In the genomic region with DNA sequence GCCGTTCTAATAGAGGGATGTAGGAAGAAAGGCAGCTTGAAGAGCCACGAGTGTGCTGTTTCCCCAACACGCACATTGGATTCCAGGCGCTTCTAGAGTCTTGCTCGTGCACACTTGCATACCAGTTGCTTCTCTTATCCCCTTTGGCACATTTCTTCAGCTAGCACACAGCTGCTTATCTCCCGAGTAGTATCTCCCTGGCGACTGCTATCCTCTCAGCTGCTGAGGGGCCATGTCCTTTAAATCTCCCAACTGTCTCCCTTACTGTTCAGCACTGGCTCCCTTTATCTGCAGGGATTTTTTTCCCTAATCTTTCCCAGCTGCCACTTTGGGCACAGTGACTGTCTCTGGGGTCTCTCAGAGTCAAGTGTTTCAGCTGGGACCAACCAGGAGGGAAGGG, we compare ENCODE assay signal across 23 mouse cellular contexts. TPM values are rescaled to one million over a fixed set of nuclear protein-coding genes. Genes with fewer than 3 reads are reported as not detected.
DNase-seq lines count a peak whose midpoint lies in the region; ATAC-seq and TF ChIP-seq lines count a peak whose summit lies in the region.
"Had no signal": no experiment of that assay in that cellular context is flagged by ENCODE, and none has a peak within 500 bp of the region (broad histone marks: within the 10 kb centered on the region; RNA-seq: fewer than 3 reads in every experiment).

No protein-coding gene starts in this region.

- peak; percentile 78 for ATAC-seq in embryonic facial prominence, embryonic 14.5 days (ENCODE audit: low read depth)
- peak; percentile 88 for ATAC-seq in heart, embryonic 16.5 days (replicated peaks; ENCODE audit: extremely low read depth, insufficient read depth, low FRiP score)
- ATAC-seq in liver, embryonic 14.5 days (ENCODE audit: insufficient read depth): no peak; the same call in 1 of the 2 replicates
- ATAC-seq: Patski had no signal

- 67% methylated on average over 7 of the region's 7 CpGs for WGBS in embryonic facial prominence, embryonic 14.5 days
- 81% methylated on average over 7 of the region's 7 CpGs for WGBS in embryonic facial prominence, embryonic 10.5 days
- 21% methylated on average over 7 of the region's 7 CpGs for WGBS in heart, embryonic 16.5 days
- WGBS in liver, embryonic 14.5 days (ENCODE audit: insufficient replicate concordance): 23% methylated on average over 7 of the region's 7 CpGs

- no peaks in the 10 kb centered on the region for H3K79me2 ChIP-seq in MEL (ENCODE audit: control insufficient read depth, insufficient read depth, low read length, poor library complexity)

- no peak overlapping the region for H3K4me3 ChIP-seq in embryonic facial prominence, embryonic 14.5 days (ENCODE audit: low read depth, low read length)
- H3K4me3 ChIP-seq in embryonic facial prominence, embryonic 10.5 days: no peak overlapping the region
- no peak overlapping the region for H3K4me3 ChIP-seq in heart, embryonic 16.5 days (ENCODE audit: low read length)
- no peak overlapping the region for H3K4me3 ChIP-seq in MEL (ENCODE audit: control insufficient read depth in 1 of 2, insufficient read depth in 1 of 2, low read depth in 2 of 2, low read length in 2 of 2)
- no peak overlapping the region for H3K4me3 ChIP-seq in liver, embryonic 14.5 days (ENCODE audit: insufficient read depth in 1 of 2, low read depth in 2 of 2, low read length in 2 of 2)
- H3K4me3 ChIP-seq: forebrain, embryonic 12.5 days; megakaryocyte, embryonic 14.5 days; neural tube, embryonic 13.5 days had no signal

- H3K27me3 ChIP-seq in embryonic facial prominence, embryonic 14.5 days (replicated peaks; ENCODE audit: control insufficient read depth, insufficient read depth, low read length): no peaks in the 10 kb centered on the region
- no peaks in the 10 kb centered on the region for H3K27me3 ChIP-seq in embryonic facial prominence, embryonic 10.5 days (replicated peaks; ENCODE audit: low read depth, poor library complexity, severe bottlenecking)
- no peaks in the 10 kb centered on the region for H3K27me3 ChIP-seq in heart, embryonic 16.5 days (ENCODE audit: control insufficient read depth, insufficient read depth, low read length)
- no peaks in the 10 kb centered on the region; a peak in 1 of 4 replicates for H3K27me3 ChIP-seq in MEL (ENCODE audit: control insufficient read depth in 1 of 2, insufficient read depth in 2 of 2, low read length in 2 of 2)
- H3K27me3 ChIP-seq in liver, embryonic 14.5 days (ENCODE audit: control insufficient read depth, insufficient read depth, low read length): no peaks in the 10 kb centered on the region
- H3K27me3 ChIP-seq: forebrain, embryonic 12.5 days; neural tube, embryonic 13.5 days; Patski had no signal

- no peaks in the 10 kb centered on the region for H3K9me3 ChIP-seq in embryonic facial prominence, embryonic 14.5 days (ENCODE audit: control insufficient read depth, low read length)
- no peaks in the 10 kb centered on the region for H3K9me3 ChIP-seq in embryonic facial prominence, embryonic 10.5 days
- peaks cover 3% of the 10 kb centered on the region; the same call in 1 of the 2 replicates for H3K9me3 ChIP-seq in heart, embryonic 16.5 days (replicated peaks; ENCODE audit: control insufficient read depth, low read length)
- H3K9me3 ChIP-seq in MEL (replicated peaks; ENCODE audit: insufficient read depth, low read length): no peaks in the 10 kb centered on the region
- no peaks in the 10 kb centered on the region for H3K9me3 ChIP-seq in liver, embryonic 14.5 days (ENCODE audit: control insufficient read depth, low read length)
- H3K9me3 ChIP-seq: forebrain, embryonic 12.5 days; neural tube, embryonic 13.5 days had no signal

- no peak for TF ChIP-seq RAD21 in MEL (IDR thresholded peaks at IDR 0.05; ENCODE audit: low read depth, low read length)

- H3K27ac ChIP-seq in embryonic facial prominence, embryonic 14.5 days (replicated peaks; ENCODE audit: low read depth, low read length): no peak overlapping the region
- no peak overlapping the region for H3K27ac ChIP-seq in embryonic facial prominence, embryonic 10.5 days (replicated peaks)
- peak overlapping the region; percentile 78 for H3K27ac ChIP-seq in heart, embryonic 16.5 days (ENCODE audit: low read length)
- no peak overlapping the region for H3K27ac ChIP-seq in MEL (ENCODE audit: control insufficient read depth, low read depth, low read length)
- no peak overlapping the region for H3K27ac ChIP-seq in liver, embryonic 14.5 days
- H3K27ac ChIP-seq: forebrain, embryonic 12.5 days; hindbrain, embryonic 14.5 days; neural tube, embryonic 13.5 days had no signal

- no peak overlapping the region for H3K4me2 ChIP-seq in embryonic facial prominence, embryonic 14.5 days (ENCODE audit: low read depth, low read length)
- peak overlapping the region; percentile 34; the same call in 1 of the 2 replicates for H3K4me2 ChIP-seq in heart, embryonic 16.5 days (ENCODE audit: low read depth, low read length)
- no peak overlapping the region for H3K4me2 ChIP-seq in liver, embryonic 14.5 days (ENCODE audit: low read depth)
- H3K4me2 ChIP-seq: forebrain, embryonic 12.5 days; hindbrain, embryonic 14.5 days; neural tube, embryonic 13.5 days had no signal

- peak; percentile 64 to 84 for TF ChIP-seq EP300 in MEL (IDR thresholded peaks at IDR 0.05; ENCODE audit: low read depth in 1 of 2, low read length in 2 of 2)
- TF ChIP-seq EP300 in liver, embryonic 14.5 days (IDR thresholded peaks at IDR 0.05; ENCODE audit: low read depth): peak; percentile 45; the same call in 1 of the 2 replicates

- no peak for TF ChIP-seq CTCF in MEL (IDR thresholded peaks at IDR 0.05 in 2 of 3, conservative IDR thresholded peaks at IDR 0.05 in 1 of 3; ENCODE audit: control insufficient read depth in 1 of 3, insufficient read depth in 1 of 3, low read depth in 2 of 3, low read length in 3 of 3, poor library complexity in 1 of 3, severe bottlenecking in 1 of 3)
- no peak for TF ChIP-seq CTCF in liver, embryonic 14.5 days (IDR thresholded peaks at IDR 0.05; ENCODE audit: low read depth)

- H3K9ac ChIP-seq in embryonic facial prominence, embryonic 14.5 days (ENCODE audit: low read depth, low read length): no peak overlapping the region
- H3K9ac ChIP-seq in heart, embryonic 16.5 days (ENCODE audit: low read length): no peak overlapping the region
- no peak overlapping the region for H3K9ac ChIP-seq in MEL (ENCODE audit: control insufficient read depth, low read depth, low read length, poor library complexity, severe bottlenecking)
- H3K9ac ChIP-seq in liver, embryonic 14.5 days (replicated peaks): no peak overlapping the region
- H3K9ac ChIP-seq: forebrain, embryonic 12.5 days; hindbrain, embryonic 14.5 days; neural tube, embryonic 13.5 days had no signal

- TF ChIP-seq POLR2A in MEL (IDR thresholded peaks at IDR 0.05; ENCODE audit: control insufficient read depth in 1 of 2, insufficient read depth in 1 of 2, low read depth in 1 of 2, low read length in 2 of 2, poor library complexity in 1 of 2): no peak

- H3K4me1 ChIP-seq in embryonic facial prominence, embryonic 14.5 days (ENCODE audit: control insufficient read depth, insufficient read depth, low read length): no peaks in the 10 kb centered on the region
- no peaks in the 10 kb centered on the region for H3K4me1 ChIP-seq in embryonic facial prominence, embryonic 10.5 days
- H3K4me1 ChIP-seq in heart, embryonic 16.5 days (ENCODE audit: control insufficient read depth, insufficient read depth, low read length): peaks cover 20% of the 10 kb centered on the region
- H3K4me1 ChIP-seq in MEL (ENCODE audit: control insufficient read depth in 1 of 2, insufficient read depth in 2 of 2, low read length in 2 of 2): peaks cover 0 to 15% of the 10 kb centered on the region in 2 experiments; a peak in 2 of 4 replicates
- peaks cover 0 to 3% of the 10 kb centered on the region in 2 experiments; a peak in 1 of 4 replicates for H3K4me1 ChIP-seq in liver, embryonic 14.5 days (replicated peaks; ENCODE audit: control insufficient read depth in 2 of 2, insufficient read depth in 2 of 2, low read length in 1 of 2)
- H3K4me1 ChIP-seq: forebrain, embryonic 12.5 days had no signal

- no peaks in the 10 kb centered on the region for H3K36me3 ChIP-seq in embryonic facial prominence, embryonic 14.5 days (ENCODE audit: control insufficient read depth, insufficient read depth, low read length)
- no peaks in the 10 kb centered on the region for H3K36me3 ChIP-seq in embryonic facial prominence, embryonic 10.5 days (replicated peaks)
- H3K36me3 ChIP-seq in heart, embryonic 16.5 days (ENCODE audit: control insufficient read depth, insufficient read depth): no peaks in the 10 kb centered on the region
- H3K36me3 ChIP-seq in MEL (ENCODE audit: control insufficient read depth in 1 of 2, insufficient read depth in 2 of 2, low read length in 2 of 2): peaks cover 0 to 2% of the 10 kb centered on the region in 2 experiments; a peak in 1 of 4 replicates
- no peaks in the 10 kb centered on the region for H3K36me3 ChIP-seq in liver, embryonic 14.5 days (replicated peaks; ENCODE audit: control insufficient read depth, insufficient read depth, low read depth)
- H3K36me3 ChIP-seq: forebrain, embryonic 12.5 days; neural tube, embryonic 13.5 days had no signal

- peak; percentile 78 for DNase-seq in embryonic facial prominence, embryonic 14.5 days (ENCODE audit: low spot score)
- DNase-seq in embryonic facial prominence, embryonic 10.5 days (ENCODE audit: low spot score): no peak
- DNase-seq in heart, adult 18-20 months: no peak
- DNase-seq in MEL (ENCODE audit: low read depth, low spot score): peak; percentile 58
- DNase-seq in liver, embryonic 14.5 days (ENCODE audit: low read depth in 3 of 3, low spot score in 3 of 3): peak in 1 of 3 experiments; percentile 6
- no peak for DNase-seq in yolk sac, embryonic 10.5 days (ENCODE audit: low spot score)
- no peak for DNase-seq in cerebellum, postnatal 4 days (ENCODE audit: low spot score in 2 of 2)
- DNase-seq: adrenal gland, adult 8-10 months; cerebellum, adult 11 months; cerebellum, postnatal 10 days; heart, adult 11 months; kidney, adult 8-10 months; kidney, postnatal 36 days; lung, adult 18-20 months; lung, postnatal 14 days; thymus, postnatal 4 days had no signal

RNA-seq across cellular contexts. Expression of gene Rbm24, which starts 25.8 kb away (rescaled TPM):
- polyA plus RNA-seq in embryonic facial prominence, embryonic 14.5 days (2014; fragmentation: Nextera tagmentation; extraction: Ambion mirVana): 13.3 and 15.6 TPM in 2 replicates
- polyA plus RNA-seq in embryonic facial prominence, embryonic 10.5 days (2016; fragmentation: Nextera tagmentation; extraction: Ambion mirVana): 0.61 and 0.78 TPM in 2 replicates
- 50.7 and 53.4 TPM in 2 replicates for polyA plus RNA-seq in heart, embryonic 16.5 days (2015; fragmentation: Nextera tagmentation; extraction: Ambion mirVana)
- total RNA-seq in heart, adult 18-20 months (2021): 100 to 1,000 TPM; 193 to 194 TPM
- total RNA-seq in MEL (2012; rRNA removed): not detected in 2 replicates
- not detected for polyA plus RNA-seq in MEL (2012; ENCODE audit: insufficient read depth in 1 of 2, insufficient read length in 2 of 2, low read depth in 1 of 2, low replicate concordance in 2 of 2, missing spikeins in 1 of 2)
- polyA plus RNA-seq in liver, embryonic 14.5 days (2012; rRNA removed): 0.03 TPM in 2 replicates
- polyA plus RNA-seq in liver, embryonic 14.5 days (2014; fragmentation: Nextera tagmentation; extraction: Ambion mirVana): not detected in 2 replicates
- total RNA-seq: monocyte, adult 5-6 weeks had no signal

RNA-seq across cellular contexts. Expression of gene Cap2, which starts 57.6 kb away (rescaled TPM):
- 31.6 and 35.1 TPM in 2 replicates for polyA plus RNA-seq in embryonic facial prominence, embryonic 14.5 days (2014; fragmentation: Nextera tagmentation; extraction: Ambion mirVana)
- 3.9 and 4.2 TPM in 2 replicates for polyA plus RNA-seq in embryonic facial prominence, embryonic 10.5 days (2016; fragmentation: Nextera tagmentation; extraction: Ambion mirVana)
- 170 and 182 TPM in 2 replicates for polyA plus RNA-seq in heart, embryonic 16.5 days (2015; fragmentation: Nextera tagmentation; extraction: Ambion mirVana)
- 100 to 1,000 TPM; 133 to 144 TPM for total RNA-seq in heart, adult 18-20 months (2021)
- total RNA-seq in MEL (2012; rRNA removed): 14.1 and 14.8 TPM in 2 replicates
- polyA plus RNA-seq in MEL (2012; ENCODE audit: insufficient read depth in 1 of 2, insufficient read length in 2 of 2, low read depth in 1 of 2, low replicate concordance in 2 of 2, missing spikeins in 1 of 2): 100 to 1,000 TPM in 1 of 2 experiments, 10 to 100 TPM in 1; 22.3 to 120 TPM
- polyA plus RNA-seq in liver, embryonic 14.5 days (2012; rRNA removed): 0.40 and 0.55 TPM in 2 replicates
- polyA plus RNA-seq in liver, embryonic 14.5 days (2014; fragmentation: Nextera tagmentation; extraction: Ambion mirVana): 0.55 and 0.92 TPM in 2 replicates
- total RNA-seq: monocyte, adult 5-6 weeks had no signal
- polyA plus RNA-seq: Patski had no signal

Comparison
In these comparisons a context has a peak if more than half of its experiments do, and no peak if none do; other contexts are left out.
1. DNase-seq: peak in embryonic facial prominence, embryonic 14.5 days (single experiment) and MEL (single experiment); none in embryonic facial prominence, embryonic 10.5 days (single experiment), heart, adult 18-20 months (0 of 2), yolk sac, embryonic 10.5 days (single experiment) and cerebellum, postnatal 4 days (0 of 2).